Mouse (Mus musculus) mature B cell (primary cell): ENCODE data around the gene Fah.

ENCODE experiments used
- in situ Hi-C: fragments of 300-500 bp; cut with MboI; formaldehyde crosslinking; loops from 2 replicates; pipeline ENCODE4 v1.14.3; 2019

The Fah gene

GRCm38 (mm10) chr7:84606293-84606749, at the start of gene Fah:
TSS of gene Fah (minus strand) at chr7:84606722.
- in situ Hi-C loops, result no loop called here

- in situ Hi-C loops, result no loop called here
These were observed 46.2 kb upstream of the Fah start for GRCm38 (mm10) chr7:84652740-84653139.

GRCm38 (mm10) chr7:84651987-84652321, 45.4 kb upstream of the Fah start:
- in situ Hi-C loops, result no loop called here

- in situ Hi-C loops, result no loop called here
These were observed 44.9 kb upstream of the Fah start for GRCm38 (mm10) chr7:84651303-84651986.

GRCm38 (mm10) chr7:84649016-84649415, 42.5 kb upstream of the Fah start:
- in situ Hi-C loops, result no loop called here

- in situ Hi-C loops, result no loop called here
These were observed 39.7 kb upstream of the Fah start for GRCm38 (mm10) chr7:84646256-84646655.

- in situ Hi-C loops, result no loop called here
These were observed 36.9 kb upstream of the Fah start for GRCm38 (mm10) chr7:84643270-84643998.

- in situ Hi-C loops, result no loop called here
These were observed 35.8 kb upstream of the Fah start for GRCm38 (mm10) chr7:84642159-84642928.

GRCm38 (mm10) chr7:84636939-84637338, 30.4 kb upstream of the Fah start:
- in situ Hi-C loops, result no loop called here

- in situ Hi-C loops, result no loop called here
These were observed 25.4 kb upstream of the Fah start for GRCm38 (mm10) chr7:84631878-84632277.

- in situ Hi-C loops, result no loop called here
These were observed 17.2 kb upstream of the Fah start for GRCm38 (mm10) chr7:84623718-84624117.

- in situ Hi-C loops, result no loop called here
These were observed 14.4 kb upstream of the Fah start for GRCm38 (mm10) chr7:84620956-84621355.

GRCm38 (mm10) chr7:84618951-84619350, 12.4 kb upstream of the Fah start:
- in situ Hi-C loops, result no loop called here

GRCm38 (mm10) chr7:84612445-84612844, 5.9 kb upstream of the Fah start:
- in situ Hi-C loops, result no loop called here

- in situ Hi-C loops, result no loop called here
These were observed 5.1 kb upstream of the Fah start for GRCm38 (mm10) chr7:84611609-84612008.

GRCm38 (mm10) chr7:84605704-84606292, 724 bp downstream of the Fah start:
- in situ Hi-C loops, result no loop called here

GRCm38 (mm10) chr7:84605033-84605687, 1.4 kb downstream of the Fah start:
- in situ Hi-C loops, result no loop called here

- in situ Hi-C loops, result no loop called here
These were observed 2.0 kb downstream of the Fah start for GRCm38 (mm10) chr7:84604501-84604900.

- in situ Hi-C loops, result no loop called here
These were observed 5.2 kb downstream of the Fah start for GRCm38 (mm10) chr7:84601331-84601730.

GRCm38 (mm10) chr7:84600631-84601030, 5.9 kb downstream of the Fah start:
- in situ Hi-C loops, result no loop called here

- in situ Hi-C loops, result no loop called here
These were observed 9.9 kb downstream of the Fah start for GRCm38 (mm10) chr7:84596633-84597032.

- in situ Hi-C loops, result no loop called here
These were observed 10.5 kb downstream of the Fah start for GRCm38 (mm10) chr7:84596002-84596401.
